Mouse (Mus musculus) bone marrow macrophage, adult 2 months (primary cell): Measurements from ENCODE around the gene Hcrtr2. TPM values are rescaled to one million over a fixed set of nuclear protein-coding genes. Genes with fewer than 3 reads are reported as not detected.

ENCODE experiments used
- H3K27ac ChIP-seq: 2 replicates; pipeline ENCODE4 v1.5.1; 2012; ENCODE audit warnings: low read depth, low read length; ENCODE audit not compliant: insufficient read depth
- H3K4me1 ChIP-seq: 2 replicates; pipeline ENCODE4 v1.6.1; 2012; ENCODE audit warnings: low read length; ENCODE audit not compliant: control insufficient read depth, insufficient read depth
- H3K4me3 ChIP-seq: 2 replicates; pipeline ENCODE4 v1.5.1; 2012; ENCODE audit warnings: mild to moderate bottlenecking, low read length, moderate library complexity; ENCODE audit not compliant: insufficient read depth
- CTCF ChIP-seq: IDR thresholded peaks from 2 replicates; pipeline ENCODE4 v1.5.1; 2012; ENCODE audit warnings: low read depth, mild to moderate bottlenecking, low read length, moderate library complexity
- POLR2A ChIP-seq: IDR thresholded peaks from 2 replicates; pipeline ENCODE4 v1.6.1; 2012; ENCODE audit warnings: mild to moderate bottlenecking, low read depth, low read length, borderline replicate concordance
- polyA plus RNA-seq: library from polyadenylated mRNA; stranded (reverse); fragments of >200 nt; gene quantifications from 2 replicates; pipeline ENCODE4 v1.2.4, GENCODE M21; 2012; ENCODE audit not compliant: missing spikeins, insufficient read depth, insufficient read length

Hcrtr2 gene
- polyA plus RNA-seq = not detected in 2 replicates

GRCm38 (mm10) chr9:76323756-76324155, at the start of gene Hcrtr2:
Gene Hcrtr2 (minus strand): TSS chr9:76323856.
- TF ChIP-seq CTCF (no peak), POLR2A (no peak)
- H3K4me1 ChIP-seq = no peaks in the 10 kb centered on the region
- no peak within 1 kb of the TSS for H3K4me3 ChIP-seq
- no peak within 1 kb of the TSS for H3K27ac ChIP-seq

- Histone ChIP-seq H3K4me3 (no peak overlapping the region), H3K27ac (no peak overlapping the region), H3K4me1 (no peaks in the 10 kb centered on the region)
- no peak for TF ChIP-seq POLR2A
- TF ChIP-seq CTCF = no peak
Observed at GRCm38 (mm10) chr9:76364874-76365273, 41.2 kb upstream of the Hcrtr2 start.

GRCm38 (mm10) chr9:76360374-76360773, 36.7 kb upstream of the Hcrtr2 start:
- Histone ChIP-seq H3K27ac (no peak overlapping the region), H3K4me3 (no peak overlapping the region), H3K4me1 (no peaks in the 10 kb centered on the region)
- no peak for TF ChIP-seq CTCF
- no peak for TF ChIP-seq POLR2A

- TF ChIP-seq POLR2A = no peak
- TF ChIP-seq CTCF = no peak
- H3K4me1 ChIP-seq = no peaks in the 10 kb centered on the region
Observed at GRCm38 (mm10) chr9:76352346-76352745, 28.7 kb upstream of the Hcrtr2 start.

GRCm38 (mm10) chr9:76347298-76347697, 23.6 kb upstream of the Hcrtr2 start:
- Histone ChIP-seq H3K4me1 (no peaks in the 10 kb centered on the region), H3K27ac (no peak overlapping the region), H3K4me3 (no peak overlapping the region)
- TF ChIP-seq CTCF = no peak
- no peak for TF ChIP-seq POLR2A

More at GRCm38 (mm10) chr9:76352346-76352745, 28.7 kb upstream of the Hcrtr2 start:
- Histone ChIP-seq H3K27ac (no peak overlapping the region), H3K4me3 (no peak overlapping the region)

- H3K4me3 ChIP-seq = no peak overlapping the region
- H3K27ac ChIP-seq = no peak overlapping the region
- no peaks in the 10 kb centered on the region for H3K4me1 ChIP-seq
- TF ChIP-seq POLR2A (no peak), CTCF (no peak)
Observed at GRCm38 (mm10) chr9:76331081-76331480, 7.4 kb upstream of the Hcrtr2 start.

- no peak overlapping the region for H3K4me3 ChIP-seq
- TF ChIP-seq CTCF (no peak), POLR2A (no peak)
- H3K27ac ChIP-seq = no peak overlapping the region
- no peaks in the 10 kb centered on the region for H3K4me1 ChIP-seq
Observed at GRCm38 (mm10) chr9:76323186-76323701, 412 bp downstream of the Hcrtr2 start.

DNA sequence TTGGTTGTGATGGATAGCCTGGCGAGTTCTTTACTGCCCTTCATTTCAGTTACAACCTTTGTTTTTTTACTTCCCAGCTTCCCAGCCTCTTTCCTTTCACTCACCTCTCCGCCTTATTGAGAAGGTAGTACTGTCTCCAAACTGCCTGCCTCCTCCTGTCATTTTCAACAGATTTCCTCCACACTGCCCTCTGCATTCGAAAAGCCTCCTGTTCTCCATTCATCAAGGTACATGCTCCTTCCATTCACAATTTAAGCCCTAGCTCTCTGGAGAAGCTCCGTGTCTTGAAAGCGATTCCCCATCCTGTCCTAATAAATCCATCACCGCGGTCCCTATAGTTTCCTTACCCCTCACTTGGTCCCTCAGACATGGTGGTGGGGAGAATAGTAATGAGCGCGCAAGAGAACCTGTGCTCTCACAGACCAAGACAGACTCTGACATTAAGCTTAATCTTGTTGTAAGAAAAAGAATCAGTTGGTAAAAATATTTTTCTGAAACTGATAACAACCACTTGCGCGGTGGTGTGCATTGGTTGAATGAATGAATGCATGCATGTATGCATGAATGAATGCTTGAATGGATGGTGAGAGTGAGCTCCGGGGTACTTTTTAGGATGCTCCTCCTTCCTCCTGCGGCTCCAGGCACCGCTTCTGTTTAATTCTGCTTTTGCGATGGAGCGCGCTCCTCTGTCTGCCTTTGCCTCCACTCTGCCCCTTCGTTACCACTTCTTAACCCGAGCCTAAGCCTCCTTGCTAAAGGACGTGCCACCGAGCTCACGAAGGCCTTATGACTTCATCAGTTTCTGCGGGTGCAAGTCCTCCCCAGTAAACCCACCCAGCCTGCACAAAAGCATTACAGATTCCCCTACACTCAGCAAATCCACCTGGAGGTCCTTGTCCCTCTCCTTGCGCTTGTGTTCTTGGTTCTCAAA, 1.3 kb downstream of the Hcrtr2 start:
- no peaks in the 10 kb centered on the region for H3K4me1 ChIP-seq
- H3K27ac ChIP-seq = no peak overlapping the region
- H3K4me3 ChIP-seq = no peak overlapping the region
- no peak for TF ChIP-seq POLR2A
- TF ChIP-seq CTCF = no peak

DNA sequence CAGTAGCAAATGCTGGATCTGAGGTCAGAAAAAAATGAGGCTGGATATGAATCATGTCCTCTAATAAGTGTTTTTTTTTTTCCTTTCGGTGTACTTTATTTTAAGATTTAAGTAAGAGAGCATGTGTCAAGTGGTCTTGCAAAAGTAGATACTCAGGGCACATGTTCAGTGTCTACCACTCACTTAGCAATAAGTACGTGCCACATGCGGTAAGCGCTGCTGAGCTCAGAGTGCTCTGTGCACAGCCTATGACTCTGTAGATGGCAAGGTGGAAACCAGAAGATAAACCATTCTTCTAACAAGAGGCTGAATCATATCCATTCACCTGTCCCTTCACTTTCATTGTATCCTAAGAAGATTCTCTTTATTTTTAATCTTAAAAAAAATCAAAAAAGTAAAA, 2.1 kb downstream of the Hcrtr2 start:
- no peak overlapping the region for H3K27ac ChIP-seq
- no peaks in the 10 kb centered on the region for H3K4me1 ChIP-seq
- no peak for TF ChIP-seq POLR2A
- TF ChIP-seq CTCF = no peak
- no peak overlapping the region for H3K4me3 ChIP-seq

DNA sequence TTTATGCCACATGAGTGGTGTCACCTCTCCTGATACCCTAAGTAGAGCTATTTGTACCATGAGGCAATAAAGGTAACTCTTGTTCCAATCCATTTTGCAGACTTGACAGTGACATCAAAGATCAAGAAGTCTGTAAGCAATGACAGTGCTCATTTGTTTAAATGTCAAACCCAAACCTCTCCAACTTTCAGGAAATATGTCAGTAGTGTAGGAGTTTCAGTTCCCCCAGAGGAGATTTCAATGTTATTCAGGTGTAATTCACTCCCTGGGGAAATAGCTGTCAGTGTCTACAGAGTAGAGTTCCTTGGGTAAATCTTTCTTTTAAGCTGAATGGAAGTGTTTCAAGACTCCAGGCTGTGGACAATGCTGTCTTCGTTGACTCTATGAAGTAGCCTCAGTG, 2.9 kb downstream of the Hcrtr2 start:
- Histone ChIP-seq H3K4me3 (no peak overlapping the region), H3K4me1 (no peaks in the 10 kb centered on the region), H3K27ac (no peak overlapping the region)
- no peak for TF ChIP-seq POLR2A
- no peak for TF ChIP-seq CTCF
